Mouse (Mus musculus) embryo, embryonic 10 days (tissue): ENCODE measurements around the gene Krt18.
"Not testable (repeated sequence)": the region's sequence is repeated elsewhere in the genome, so short reads cannot be mapped to it uniquely, and the experiment has no call there.

Experiments used
- DNase-seq: peaks from one replicate; pipeline ENCODE4 v3.0.0-alpha.2; 2015; ENCODE audit warnings: low spot score

Krt18 gene

DNA sequence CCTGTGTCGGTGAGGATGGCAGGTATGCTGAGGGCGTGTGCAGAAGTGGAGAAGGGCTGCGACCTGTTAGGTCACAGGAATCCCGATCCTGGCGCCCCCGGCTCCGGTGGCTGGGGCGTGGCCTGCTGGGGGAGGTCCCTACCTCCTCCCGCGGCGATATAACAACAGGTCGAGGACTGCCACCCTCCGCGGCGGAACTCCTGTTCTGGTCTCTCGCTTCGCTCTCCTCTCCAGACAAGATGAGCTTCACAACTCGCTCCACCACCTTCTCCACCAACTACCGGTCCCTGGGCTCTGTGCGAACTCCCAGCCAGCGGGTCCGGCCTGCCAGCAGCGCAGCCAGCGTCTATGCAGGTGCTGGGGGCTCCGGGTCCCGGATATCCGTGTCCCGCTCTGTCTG is at the start of gene Krt18:
Krt18 (plus strand) TSS at position 141 of the 400 bp plus-strand sequence.
- peak; percentile 62 for DNase-seq

DNA sequence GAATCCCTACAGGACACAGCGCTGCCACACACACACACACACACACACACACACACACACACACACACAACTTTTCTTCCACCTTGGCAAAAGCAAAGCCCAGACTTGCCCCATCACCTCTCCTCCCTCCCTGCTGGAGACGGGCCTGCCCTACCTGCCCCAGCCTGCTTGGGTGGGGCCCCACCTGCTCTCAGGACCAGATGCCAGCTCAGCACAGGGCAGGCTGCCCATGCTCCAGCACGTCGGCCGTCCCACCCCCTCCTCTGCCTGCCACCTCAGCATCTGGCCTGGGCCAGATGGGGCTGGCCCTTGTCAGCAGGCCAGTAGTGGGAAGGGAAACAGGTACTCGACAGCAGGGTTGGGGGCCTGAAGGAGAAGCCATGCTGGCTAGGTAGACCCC is 47.1 kb upstream of the Krt18 start:
- DNase-seq: no peak

- DNase-seq: no peak
These were observed 44.5 kb upstream of the Krt18 start for GRCm38 (mm10) chr15:101983315-101983948.

DNA sequence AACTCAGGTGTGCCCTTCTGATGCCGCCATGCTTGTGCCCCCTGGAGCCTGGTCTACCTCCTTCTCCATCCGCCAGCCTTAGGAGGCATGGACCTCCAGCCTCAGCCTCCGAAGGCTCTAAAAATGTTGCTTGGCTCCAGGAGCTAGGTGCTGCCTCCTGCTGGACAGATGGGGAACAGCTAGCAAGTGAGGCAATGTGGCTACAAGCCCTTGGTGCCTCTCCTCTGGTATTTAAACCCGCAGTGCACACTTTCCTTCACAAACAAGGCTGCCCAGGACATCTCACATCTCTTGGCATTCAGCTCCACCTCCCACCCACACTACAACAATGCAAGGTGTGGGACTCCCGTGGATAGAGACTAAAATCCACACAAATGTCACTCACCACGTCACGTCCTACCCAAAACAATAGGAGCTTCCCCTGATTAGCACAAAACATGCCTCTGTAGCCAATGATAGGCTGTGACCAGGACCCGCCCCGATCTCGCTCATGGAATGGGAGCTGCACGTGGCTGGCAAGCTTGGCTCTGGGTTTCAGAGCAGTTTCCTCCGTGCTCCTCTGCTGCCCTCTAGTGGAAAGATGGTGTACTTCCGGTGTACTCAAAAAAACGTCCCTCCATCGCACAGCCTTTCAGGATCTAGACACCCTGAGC is 43.9 kb upstream of the Krt18 start:
- peak; percentile 99 for DNase-seq

GRCm38 (mm10) chr15:101984746-101985145 is 43.2 kb upstream of the Krt18 start:
- DNase-seq: no peak

DNA sequence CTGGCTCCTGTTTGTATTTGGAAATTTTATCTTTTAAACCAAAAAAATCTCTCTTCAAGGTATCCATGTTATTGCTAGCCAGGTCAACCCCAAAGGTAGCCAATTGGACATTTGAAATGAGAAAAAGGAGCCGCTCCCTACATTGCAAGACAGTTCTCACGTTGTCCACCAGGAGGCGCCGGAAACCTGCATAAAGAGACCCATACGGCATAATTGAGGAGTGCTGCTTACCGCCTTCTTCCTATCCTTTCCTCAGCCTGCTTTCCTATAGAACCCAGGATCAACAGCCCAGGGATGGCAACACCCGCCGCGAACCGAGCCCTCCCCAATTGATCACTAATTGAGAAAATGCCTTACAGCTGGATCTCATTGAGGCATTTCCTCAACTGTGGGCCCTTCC is 39.9 kb upstream of the Krt18 start:
- peak; percentile 89 for DNase-seq

- DNase-seq: no peak
These were observed 39.3 kb upstream of the Krt18 start for GRCm38 (mm10) chr15:101988714-101989113.

DNA sequence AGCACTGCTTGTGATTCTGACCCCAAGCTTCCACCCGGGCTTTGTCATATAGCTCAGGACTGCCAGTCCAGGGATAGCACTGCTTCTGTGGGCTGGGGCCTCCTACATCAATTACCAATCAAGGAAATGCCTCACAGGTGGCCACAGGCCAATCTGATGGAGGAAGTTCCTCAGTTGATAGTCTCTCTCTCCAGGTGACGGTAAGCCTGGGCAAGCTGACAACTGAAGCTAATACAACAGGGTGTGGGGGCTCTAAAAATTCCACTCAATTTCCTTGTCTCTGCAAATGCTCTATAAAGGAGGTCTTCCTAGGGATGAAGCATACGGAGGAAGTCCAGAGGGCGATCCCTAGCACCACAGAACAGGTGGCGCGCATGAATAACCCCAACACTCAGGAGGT is 37.0 kb upstream of the Krt18 start:
- no peak for DNase-seq

DNA sequence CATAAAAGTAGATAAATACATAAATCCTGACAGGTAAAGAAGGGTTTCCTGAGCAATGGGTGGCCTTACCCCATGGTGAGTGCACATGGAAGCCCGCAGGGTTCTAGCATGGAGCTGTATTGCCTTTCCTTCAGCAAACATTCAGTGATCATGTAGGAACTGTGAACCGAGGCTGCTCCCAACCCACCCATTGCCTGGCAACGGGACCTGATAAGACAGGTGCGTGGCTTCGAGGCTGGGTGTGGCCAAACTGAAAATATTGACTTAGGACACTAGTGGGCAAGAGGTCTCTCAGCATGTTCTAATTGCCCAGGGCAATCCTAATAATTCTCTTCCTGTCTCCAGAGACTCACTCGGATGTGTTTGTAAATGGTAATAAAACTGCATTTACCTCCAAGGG is 33.6 kb upstream of the Krt18 start:
- DNase-seq: no peak

DNA sequence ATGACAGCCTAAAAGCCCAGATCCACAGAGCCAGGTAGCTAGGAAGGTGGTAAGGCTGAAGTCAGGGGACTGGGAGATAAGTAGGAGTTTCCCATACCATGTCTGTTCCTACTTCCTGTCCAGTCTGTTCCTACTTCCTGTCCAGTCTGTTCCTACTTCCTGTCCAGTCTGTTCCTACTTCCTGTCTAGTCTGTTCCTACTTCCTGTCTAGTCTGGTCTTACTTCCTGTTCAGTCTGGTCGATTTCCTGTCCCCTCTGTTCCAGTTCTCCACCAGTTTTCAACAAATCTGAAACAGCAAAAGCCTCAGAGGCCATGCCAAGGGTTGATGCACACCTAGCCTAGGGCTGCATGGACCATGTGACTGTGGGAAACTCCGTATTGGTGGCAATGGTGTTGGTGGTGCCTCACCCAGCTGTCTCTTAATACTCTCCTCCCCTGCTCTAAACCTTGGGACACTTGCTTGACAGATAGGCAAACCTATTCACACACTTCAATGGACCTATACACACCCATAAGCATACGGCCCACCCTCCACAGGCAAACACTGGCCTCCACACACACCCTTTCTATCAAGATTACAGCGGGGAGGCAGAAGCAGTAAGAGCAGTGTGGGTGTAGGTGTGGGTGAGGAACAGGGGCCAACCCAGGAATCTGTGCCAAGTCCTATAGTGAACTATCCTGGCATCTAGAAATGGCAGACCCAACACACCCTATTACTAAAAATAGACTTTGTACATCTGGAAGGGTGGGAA is 32.3 kb upstream of the Krt18 start:
- DNase-seq: no peak

GRCm38 (mm10) chr15:101996450-101997078 is 31.4 kb upstream of the Krt18 start:
- not testable (repeated sequence) for DNase-seq

- no peak for DNase-seq
These were observed 28.8 kb upstream of the Krt18 start for GRCm38 (mm10) chr15:101999156-101999555.

- no peak for DNase-seq
These were observed 28.2 kb upstream of the Krt18 start for GRCm38 (mm10) chr15:101999676-102000335.

DNA sequence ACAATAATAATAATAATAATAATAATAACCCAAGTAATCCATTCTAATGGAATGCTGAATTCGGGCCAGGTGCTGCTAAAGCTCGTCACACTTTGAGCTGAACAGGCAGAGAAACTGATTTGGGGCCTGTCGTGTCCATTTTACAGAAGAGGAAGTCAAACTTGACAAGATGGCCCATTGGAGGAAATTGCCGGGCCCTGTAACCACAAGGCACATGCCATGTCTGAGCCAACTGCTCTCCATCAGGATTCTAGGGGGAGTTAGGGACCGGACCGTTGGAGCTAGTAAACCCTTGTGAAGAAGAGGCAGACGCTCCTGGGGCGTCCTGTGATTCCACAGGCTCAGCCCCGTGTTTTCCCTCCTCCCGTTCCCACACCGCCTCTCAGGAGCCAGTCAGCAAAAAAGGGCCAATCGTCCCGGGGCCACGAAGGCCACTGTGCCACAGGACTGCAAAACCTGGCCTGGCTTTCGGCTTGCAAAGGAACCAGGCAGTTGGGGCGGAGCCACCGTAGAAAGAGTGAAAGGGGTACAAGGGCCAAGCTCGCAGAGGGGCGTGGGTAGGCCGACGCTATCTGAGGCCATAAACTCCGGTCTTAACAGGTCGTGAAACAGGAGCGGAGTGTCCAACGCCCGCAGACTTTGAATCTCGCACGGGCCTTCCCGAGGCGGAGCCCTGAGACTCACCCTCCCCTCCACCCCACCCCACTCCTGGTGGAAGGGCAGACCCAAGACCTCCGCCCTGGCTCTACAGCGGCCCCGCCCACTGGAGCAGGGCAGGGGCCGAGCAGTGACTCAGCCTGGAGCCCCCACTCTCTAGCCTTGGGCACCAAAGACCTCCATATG is 25.1 kb upstream of the Krt18 start:
- peak; percentile 86 for DNase-seq

DNA sequence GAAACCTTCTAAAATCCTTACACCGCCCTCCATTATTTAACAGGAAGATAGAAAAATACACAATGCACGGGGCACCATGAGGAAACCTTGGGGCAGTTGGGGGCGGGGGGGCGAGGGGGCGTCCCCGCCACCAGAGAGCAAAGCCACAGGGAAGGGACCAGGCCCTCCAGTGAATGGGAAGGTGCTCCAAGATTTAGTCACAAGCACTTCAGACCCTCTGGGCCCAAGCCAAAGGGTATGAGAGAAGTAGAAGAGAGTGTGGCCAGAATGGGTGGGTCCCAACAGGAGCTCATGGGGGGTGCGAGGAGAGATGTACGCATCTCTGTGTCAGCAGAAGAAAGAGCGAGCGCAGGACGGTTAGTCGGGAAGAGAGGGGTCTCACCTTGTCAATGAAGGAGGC is 24.5 kb upstream of the Krt18 start:
- no peak for DNase-seq

DNA sequence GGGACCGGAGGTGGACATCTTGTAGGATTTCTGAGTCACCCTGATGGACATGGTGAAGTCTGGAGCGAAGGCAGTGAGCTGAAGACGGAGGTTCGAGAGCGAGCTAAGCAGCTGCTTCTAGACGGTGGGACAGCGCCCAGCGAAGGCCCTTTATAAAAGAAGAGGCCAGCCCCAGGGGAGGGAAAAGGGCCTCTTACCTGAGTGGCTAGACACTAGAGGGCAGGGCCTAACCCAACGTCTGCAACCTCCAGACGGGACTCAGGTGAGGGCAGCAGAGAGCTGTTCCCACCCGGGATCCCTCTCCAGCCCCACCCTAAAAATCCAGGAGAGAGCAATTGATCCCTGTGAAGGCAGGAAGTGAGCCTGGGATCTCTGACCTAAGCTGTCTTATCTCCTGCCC is 23.8 kb upstream of the Krt18 start, which contains the start of gene Krt8:
Krt8 (minus strand) TSS at position 294 of the 400 bp plus-strand sequence.
- no peak for DNase-seq

DNA sequence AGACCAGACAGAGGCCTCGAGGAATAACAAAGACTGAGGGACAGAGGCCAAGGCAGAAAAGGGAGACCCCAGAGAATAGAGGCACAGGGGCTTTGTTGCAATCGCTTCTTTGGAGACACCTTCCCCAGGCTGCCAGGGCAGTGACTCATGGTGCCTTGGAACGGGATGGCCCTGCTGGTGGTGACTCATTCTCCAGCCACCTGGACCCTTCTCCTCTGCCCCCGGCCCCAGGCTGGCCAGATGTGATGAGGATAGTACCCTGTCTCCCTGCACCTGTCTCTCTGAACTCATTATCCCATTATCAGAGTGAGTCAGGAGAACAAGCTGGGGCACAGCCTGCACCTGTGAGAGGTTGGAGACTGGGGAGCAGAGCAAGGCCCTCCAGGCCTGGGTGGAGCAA is 22.7 kb upstream of the Krt18 start:
- no peak for DNase-seq

GRCm38 (mm10) chr15:102006317-102006716 is 21.7 kb upstream of the Krt18 start:
- DNase-seq: no peak

DNA sequence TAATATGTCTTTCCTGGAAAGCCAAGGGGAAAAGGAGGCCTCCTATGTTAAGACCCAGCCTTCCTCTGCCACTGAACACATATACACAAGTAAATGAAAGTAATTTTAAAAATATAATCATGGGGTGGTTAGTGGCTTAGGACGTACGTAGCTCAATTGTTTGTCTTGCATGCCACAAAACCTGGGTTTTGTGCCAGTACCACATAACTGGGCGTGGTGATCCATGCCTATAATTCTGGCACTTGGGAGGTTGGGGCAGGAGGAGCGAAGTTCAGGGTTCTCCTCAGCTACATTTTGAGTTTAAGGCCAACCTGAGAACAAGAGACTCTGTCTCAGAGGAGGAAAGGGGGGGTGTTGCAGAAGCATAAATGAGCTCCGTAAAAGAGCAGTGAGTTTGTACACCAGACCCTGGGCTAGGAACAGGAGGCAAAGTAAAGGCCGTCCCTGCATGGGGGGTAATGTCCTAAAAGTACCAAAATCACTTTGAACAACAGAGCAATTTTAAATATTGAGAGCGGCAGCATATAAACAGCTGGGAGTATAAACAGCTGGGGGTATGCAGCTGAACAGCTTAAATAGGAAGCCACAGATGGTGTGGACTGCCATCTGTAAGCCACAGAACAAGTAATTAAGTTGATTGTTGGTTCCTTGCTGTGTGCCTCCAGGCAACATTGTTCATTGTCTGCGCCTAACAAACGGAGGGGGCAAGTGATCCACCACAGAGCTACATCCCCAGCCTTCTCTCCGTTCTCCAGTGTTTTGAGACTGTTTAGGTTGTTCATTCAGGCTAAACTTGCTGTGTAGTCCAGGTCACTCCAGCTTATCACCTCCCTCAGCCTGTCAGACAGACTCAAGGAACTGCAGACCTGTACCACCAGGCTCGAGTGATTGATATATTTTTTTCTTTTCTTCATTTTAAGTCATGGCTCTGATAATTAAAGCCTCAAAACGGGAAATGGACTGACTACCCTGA is 20.6 kb upstream of the Krt18 start:
- no peak for DNase-seq
